Mouse (Mus musculus) brain, embryonic 14.5 days (tissue): Measurements from ENCODE around the gene Art3.

ENCODE experiments used
- CTCF ChIP-seq: fragments of 200-500 bp; IDR thresholded peaks from 2 replicates; pipeline ENCODE4 v1.5.1; 2012; ENCODE audit warnings: inconsistent platforms, mild to moderate bottlenecking, moderate library complexity, borderline replicate concordance; ENCODE audit not compliant: insufficient read depth, insufficient read length; ENCODE audit errors: extremely low read depth
- POLR2A ChIP-seq: fragments of 200-500 bp; IDR thresholded peaks from 2 replicates; pipeline ENCODE4 v1.6.1; 2012; ENCODE audit warnings: mild to moderate bottlenecking, inconsistent platforms, borderline replicate concordance; ENCODE audit not compliant: poor library complexity, insufficient read depth, insufficient read length, severe bottlenecking; ENCODE audit errors: extremely low read depth

- no peak for TF ChIP-seq CTCF
- no peak for TF ChIP-seq POLR2A
These were observed 27.3 kb upstream of the Art3 start for GRCm38 (mm10) chr5:92304291-92304690.
